Mouse (Mus musculus): Measurements from ENCODE around the gene Ano6. TPM values are rescaled to one million over a fixed set of nuclear protein-coding genes. Genes with fewer than 3 reads are reported as not detected.

Gene Ano6
- polyA plus RNA-seq, 1 experiment: 14.8 TPM

DNA sequence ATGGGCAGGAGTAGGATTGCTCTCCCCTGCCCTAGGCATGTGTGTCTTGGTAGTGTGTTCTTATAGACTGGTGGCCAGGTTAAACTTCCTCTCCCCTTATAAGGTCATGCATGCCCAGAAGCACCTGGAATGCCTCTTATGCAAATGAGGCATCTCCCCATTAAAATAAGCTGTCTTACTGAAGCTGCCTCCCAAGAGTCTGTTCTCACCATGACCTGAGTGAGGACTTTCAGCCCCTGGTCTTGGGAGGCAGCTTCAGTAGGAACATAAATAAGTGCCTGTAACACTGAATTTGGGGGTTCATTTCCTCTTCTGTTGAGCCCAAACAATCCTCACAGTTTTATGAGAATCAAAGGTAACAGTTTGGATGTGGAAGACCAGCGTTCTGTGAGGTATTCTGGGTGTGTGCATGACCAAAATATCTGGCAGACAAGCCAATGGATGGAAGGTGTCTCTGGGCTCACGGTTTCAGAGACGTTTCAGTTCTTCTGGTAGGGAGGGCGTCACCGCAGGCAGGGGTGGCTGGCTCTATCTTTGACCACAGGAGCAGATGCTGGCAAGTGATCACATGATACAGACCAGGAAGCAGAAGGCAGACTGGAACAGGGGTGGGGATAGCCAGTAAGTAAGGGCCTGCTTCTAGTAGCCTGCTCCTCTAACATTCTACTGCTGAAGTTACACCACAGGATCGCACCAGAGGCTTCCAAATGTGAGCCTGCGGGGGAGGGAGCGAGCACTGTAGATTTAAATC lies 22.4 kb downstream of the Ano6 start:
- TF ChIP-seq POLR2A (IDR thresholded peaks at IDR 0.05; ENCODE audit: borderline replicate concordance, insufficient read depth, low read length): no peak
- no peak for TF ChIP-seq CTCF (IDR thresholded peaks at IDR 0.05; ENCODE audit: borderline replicate concordance, insufficient read depth, low read depth, low read length)
- no peak for DNase-seq
- WGBS: 96% methylated on average over 8 of the region's 8 CpGs
- no peaks in the 10 kb centered on the region for H3K27me3 ChIP-seq (ENCODE audit: control insufficient read depth, insufficient read depth, low read length)
- H3K4me1 ChIP-seq (ENCODE audit: control insufficient read depth, insufficient read depth, low read length): no peaks in the 10 kb centered on the region
- H3K27ac ChIP-seq (ENCODE audit: insufficient read depth, low read length): no peak overlapping the region
- H3K4me3 ChIP-seq (replicated peaks; ENCODE audit: insufficient read depth, low read depth, low read length): no peak overlapping the region

DNA sequence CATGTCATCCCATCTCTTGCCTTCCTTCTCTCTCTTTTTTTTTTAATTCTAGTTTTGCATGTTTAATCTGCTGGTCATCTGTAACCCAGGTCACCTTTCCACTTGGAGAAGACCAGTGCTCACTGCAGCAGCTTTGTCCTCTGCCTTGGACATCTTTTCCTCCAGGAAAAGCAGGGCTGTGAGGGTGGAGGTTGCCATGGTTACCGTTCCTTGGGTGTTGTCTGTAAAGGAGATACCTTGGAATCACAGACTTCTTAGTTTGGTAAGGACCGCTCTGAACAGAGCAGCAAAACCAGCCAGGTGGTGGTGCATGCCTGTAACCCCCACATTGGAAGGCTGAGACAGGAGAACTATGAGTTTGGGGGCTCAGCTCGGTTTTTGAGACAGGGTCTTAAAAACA lies 26.9 kb downstream of the Ano6 start:
- Histone ChIP-seq H3K4me3 (replicated peaks; ENCODE audit: insufficient read depth, low read depth, low read length) (no peak overlapping the region), H3K4me1 (ENCODE audit: control insufficient read depth, insufficient read depth, low read length) (peaks cover 6% of the 10 kb centered on the region; the same call in 1 of the 2 replicates), H3K27ac (ENCODE audit: insufficient read depth, low read length) (no peak overlapping the region), H3K27me3 (ENCODE audit: control insufficient read depth, insufficient read depth, low read length) (no peaks in the 10 kb centered on the region)
- TF ChIP-seq POLR2A (IDR thresholded peaks at IDR 0.05; ENCODE audit: borderline replicate concordance, insufficient read depth, low read length) (no peak), CTCF (IDR thresholded peaks at IDR 0.05; ENCODE audit: borderline replicate concordance, insufficient read depth, low read depth, low read length) (no peak)
- WGBS: 87% methylated on average over 3 of the region's 3 CpGs
- no peak for DNase-seq

DNA sequence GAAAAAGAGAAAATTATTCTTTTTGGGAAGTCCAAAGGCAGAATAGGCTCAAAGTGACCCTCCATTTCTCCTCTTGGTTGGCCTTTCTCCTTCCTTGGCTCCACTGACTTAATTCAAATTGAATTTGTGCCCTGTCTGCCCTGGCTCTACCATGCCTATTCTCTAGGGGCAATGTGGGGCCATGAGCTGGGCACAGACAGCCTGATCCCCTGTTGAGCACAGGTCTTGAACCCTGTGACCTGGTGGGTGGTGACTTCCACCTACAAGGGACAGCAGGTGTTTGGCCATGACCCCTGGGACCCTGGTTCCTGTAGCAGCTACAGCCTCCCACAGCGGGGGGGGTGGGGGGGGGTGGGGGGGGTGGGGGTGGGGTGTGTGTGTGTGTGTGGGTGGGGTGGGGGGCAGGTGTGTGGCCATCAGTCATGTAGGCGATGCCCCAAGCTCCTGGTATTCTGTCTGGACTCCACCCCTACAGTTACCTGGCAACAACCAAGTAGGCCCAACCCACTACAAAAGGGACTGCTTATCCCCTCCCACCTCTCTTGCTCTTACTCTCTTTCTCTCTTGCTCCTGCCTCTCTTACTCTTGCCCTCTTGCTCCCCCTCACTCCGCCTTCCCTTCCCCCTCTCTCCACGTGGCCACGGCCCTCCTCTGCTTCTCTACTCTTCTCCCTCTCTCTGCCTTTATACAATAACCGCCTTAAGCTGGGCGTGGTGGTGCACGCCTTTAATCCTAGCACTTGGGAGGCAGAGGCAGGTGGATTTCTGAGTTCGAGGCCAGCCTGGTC lies 28.8 kb downstream of the Ano6 start:
- peaks cover 6% of the 10 kb centered on the region; the same call in 1 of the 2 replicates for H3K4me1 ChIP-seq (ENCODE audit: control insufficient read depth, insufficient read depth, low read length)
- no peak overlapping the region for H3K4me3 ChIP-seq (replicated peaks; ENCODE audit: insufficient read depth, low read depth, low read length)
- no peak for DNase-seq
- no peak overlapping the region for H3K27ac ChIP-seq (ENCODE audit: insufficient read depth, low read length)
- 88% methylated on average over 9 of the region's 9 CpGs for WGBS
- TF ChIP-seq POLR2A (IDR thresholded peaks at IDR 0.05; ENCODE audit: borderline replicate concordance, insufficient read depth, low read length) (no peak), CTCF (IDR thresholded peaks at IDR 0.05; ENCODE audit: borderline replicate concordance, insufficient read depth, low read depth, low read length) (no peak)
- no peaks in the 10 kb centered on the region for H3K27me3 ChIP-seq (ENCODE audit: control insufficient read depth, insufficient read depth, low read length)

DNA sequence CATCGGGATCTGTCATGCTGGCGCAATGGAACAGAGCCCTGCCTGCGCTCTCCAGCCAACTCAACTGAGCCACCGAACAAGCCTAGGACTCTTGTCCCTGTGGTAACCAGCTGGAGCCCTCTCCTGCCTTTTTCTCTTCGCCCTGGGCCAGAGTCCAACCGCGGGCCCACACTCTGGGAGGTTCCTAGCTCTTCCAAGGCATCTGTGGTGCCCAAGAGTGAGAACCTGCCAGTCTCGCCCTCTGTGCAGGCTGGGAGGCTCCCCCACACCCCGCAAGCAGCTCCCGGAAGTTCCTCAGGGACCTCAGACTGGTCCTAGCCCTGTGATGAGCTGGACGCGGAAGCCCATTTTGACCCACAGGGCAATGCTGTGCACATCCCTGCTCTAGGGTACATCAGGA lies 29.5 kb downstream of the Ano6 start:
- no peaks in the 10 kb centered on the region for H3K27me3 ChIP-seq (ENCODE audit: control insufficient read depth, insufficient read depth, low read length)
- DNase-seq: peak; percentile 18 to 21
- H3K4me1 ChIP-seq (ENCODE audit: control insufficient read depth, insufficient read depth, low read length): peaks cover 6% of the 10 kb centered on the region; the same call in 1 of the 2 replicates
- no peak overlapping the region for H3K27ac ChIP-seq (ENCODE audit: insufficient read depth, low read length)
- 34% methylated on average over 12 of the region's 12 CpGs for whole genome bisulfite sequencing
- H3K4me3 ChIP-seq (replicated peaks; ENCODE audit: insufficient read depth, low read depth, low read length): no peak overlapping the region
- TF ChIP-seq CTCF (IDR thresholded peaks at IDR 0.05; ENCODE audit: borderline replicate concordance, insufficient read depth, low read depth, low read length): no peak

DNA sequence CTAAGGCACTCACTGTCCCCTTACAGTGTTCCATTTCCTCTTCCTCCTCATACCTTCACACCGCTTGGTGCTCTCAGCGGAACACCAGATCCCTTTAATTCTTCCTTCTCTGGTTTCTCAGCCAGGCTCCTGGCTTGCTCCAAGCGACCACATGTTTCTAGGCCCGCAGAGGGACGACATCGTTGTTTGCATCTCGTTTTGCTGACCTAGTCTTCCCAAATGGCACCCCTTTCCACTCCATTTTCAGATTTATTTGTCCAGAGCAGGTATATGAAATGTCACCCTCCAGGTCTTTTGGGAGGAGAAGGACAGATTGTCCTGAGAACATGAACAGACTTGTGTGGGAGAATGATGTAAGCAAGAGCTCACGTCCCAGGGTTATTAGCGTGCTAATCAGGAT lies 30.0 kb downstream of the Ano6 start:
- WGBS: 72% methylated on average over 9 of the region's 9 CpGs
- no peak overlapping the region for H3K27ac ChIP-seq (ENCODE audit: insufficient read depth, low read length)
- H3K4me3 ChIP-seq (replicated peaks; ENCODE audit: insufficient read depth, low read depth, low read length): no peak overlapping the region
- no peak for DNase-seq
- TF ChIP-seq CTCF (IDR thresholded peaks at IDR 0.05; ENCODE audit: borderline replicate concordance, insufficient read depth, low read depth, low read length): no peak
- TF ChIP-seq POLR2A (IDR thresholded peaks at IDR 0.05; ENCODE audit: borderline replicate concordance, insufficient read depth, low read length): no peak
- H3K4me1 ChIP-seq (ENCODE audit: control insufficient read depth, insufficient read depth, low read length): peaks cover 6% of the 10 kb centered on the region; the same call in 1 of the 2 replicates
- H3K27me3 ChIP-seq (ENCODE audit: control insufficient read depth, insufficient read depth, low read length): no peaks in the 10 kb centered on the region

DNA sequence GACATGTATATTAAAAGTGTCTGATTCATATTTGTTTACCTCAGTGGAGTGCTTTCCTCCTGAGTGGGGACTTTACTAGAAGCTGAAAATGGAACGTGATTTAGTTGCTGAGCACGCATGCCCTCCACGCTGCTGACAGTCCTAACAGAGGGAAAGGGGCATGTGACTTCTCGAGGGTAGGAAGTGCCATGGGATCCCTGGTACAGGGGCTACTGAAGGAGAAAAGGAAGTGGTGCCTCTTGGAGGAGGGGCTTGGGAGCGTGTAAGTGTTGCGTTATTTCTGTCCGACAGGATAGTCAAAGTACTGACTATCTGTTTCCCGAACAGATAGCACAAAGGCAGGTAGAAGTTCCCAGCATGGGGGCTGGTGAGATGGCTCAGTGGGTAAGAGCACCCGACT lies 31.5 kb downstream of the Ano6 start:
- H3K27ac ChIP-seq (ENCODE audit: insufficient read depth, low read length): no peak overlapping the region
- TF ChIP-seq POLR2A (IDR thresholded peaks at IDR 0.05; ENCODE audit: borderline replicate concordance, insufficient read depth, low read length) (no peak), CTCF (IDR thresholded peaks at IDR 0.05; ENCODE audit: borderline replicate concordance, insufficient read depth, low read depth, low read length) (no peak)
- H3K27me3 ChIP-seq (ENCODE audit: control insufficient read depth, insufficient read depth, low read length): no peaks in the 10 kb centered on the region
- WGBS: 96% methylated on average over 9 of the region's 9 CpGs
- H3K4me1 ChIP-seq (ENCODE audit: control insufficient read depth, insufficient read depth, low read length): peaks cover 6% of the 10 kb centered on the region; the same call in 1 of the 2 replicates
- H3K4me3 ChIP-seq (replicated peaks; ENCODE audit: insufficient read depth, low read depth, low read length): no peak overlapping the region
- DNase-seq: no peak

DNA sequence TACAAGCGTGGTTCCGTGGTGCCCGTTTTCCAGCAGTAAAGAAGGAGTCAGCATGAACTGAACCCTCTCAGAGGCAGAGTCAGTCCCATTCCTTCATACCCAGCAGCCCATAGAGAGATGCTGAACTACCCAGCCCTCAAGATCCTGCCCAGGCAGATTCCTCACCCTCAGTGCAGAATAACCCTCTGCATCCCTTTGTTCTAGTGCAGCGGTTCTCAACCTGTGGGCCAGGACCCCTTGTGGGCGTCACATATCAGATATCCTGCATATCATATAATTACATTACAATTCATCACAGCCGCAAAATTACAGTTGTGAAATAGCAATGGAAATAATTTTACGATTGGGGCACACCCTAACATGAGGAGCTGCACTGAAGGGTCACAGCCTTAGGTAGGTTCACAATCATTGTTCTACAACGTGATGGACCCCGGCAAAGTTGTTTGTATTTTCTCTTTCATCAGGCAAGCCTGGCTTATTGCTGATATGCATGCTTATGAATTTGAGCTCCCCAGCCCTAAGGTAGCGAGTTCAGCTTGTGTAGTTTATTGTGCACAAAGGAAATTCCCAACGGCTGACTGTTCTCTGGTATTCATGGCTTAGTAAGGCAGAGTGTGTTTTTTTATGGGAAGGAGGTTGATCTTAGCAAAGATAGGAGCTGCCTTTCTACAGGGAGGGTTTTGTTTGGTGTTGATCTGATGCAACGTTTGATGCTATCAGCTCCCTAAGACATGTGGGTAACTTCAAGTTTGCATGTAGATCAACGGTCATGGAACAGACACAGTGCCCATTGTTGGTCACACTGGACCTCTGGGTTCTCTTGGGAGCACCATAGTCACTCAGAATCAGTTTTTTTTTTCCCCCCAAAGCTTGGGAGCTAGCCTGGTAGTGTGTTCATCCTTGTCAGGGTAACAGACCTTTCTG lies 33.0 kb downstream of the Ano6 start:
- WGBS: 93% methylated on average over 13 of the region's 13 CpGs
- no peak overlapping the region for H3K27ac ChIP-seq (ENCODE audit: insufficient read depth, low read length)
- no peak overlapping the region for H3K4me3 ChIP-seq (replicated peaks; ENCODE audit: insufficient read depth, low read depth, low read length)
- H3K27me3 ChIP-seq (ENCODE audit: control insufficient read depth, insufficient read depth, low read length): no peaks in the 10 kb centered on the region
- TF ChIP-seq CTCF (IDR thresholded peaks at IDR 0.05; ENCODE audit: borderline replicate concordance, insufficient read depth, low read depth, low read length) (no peak), POLR2A (IDR thresholded peaks at IDR 0.05; ENCODE audit: borderline replicate concordance, insufficient read depth, low read length) (no peak)
- DNase-seq: no peak
- peaks cover 10% of the 10 kb centered on the region; the same call in 1 of the 2 replicates for H3K4me1 ChIP-seq (ENCODE audit: control insufficient read depth, insufficient read depth, low read length)

Data from cerebellum, adult 2 months (tissue).